Mouse (Mus musculus) kidney, adult 2 months (tissue): Measurements from ENCODE around the gene Zswim4.

Source experiments
- CTCF ChIP-seq: fragments of 200-500 bp; conservative IDR thresholded peaks from 2 replicates; pipeline ENCODE4 v1.5.1; 2011; ENCODE audit warnings: low read depth, mild to moderate bottlenecking, control low read depth, low read length, moderate library complexity, mixed read lengths; ENCODE audit not compliant: insufficient read depth, insufficient read length
- POLR2A ChIP-seq: fragments of 200-500 bp; IDR thresholded peaks from one replicate; pipeline ENCODE4 v1.6.1; 2011; ENCODE audit warnings: low read depth, low read length, control low read depth

GRCm38 (mm10) chr8:84210167-84210791 lies 26.6 kb downstream of the Zswim4 start:
- TF ChIP-seq POLR2A (no peak), CTCF (peak; percentile 78)
